Mouse (Mus musculus): Measurements from ENCODE around the gene Fam198a.
A peak's percentile ranks its signal among the peaks of the same experiment; 100 is the strongest.

Gene Fam198a

GRCm38 (mm10) chr9:121950418-121951113 is at the start of gene Fam198a:
Fam198a (plus strand) TSS chr9:121950988.
- DNase-seq, result peak; percentile 98

- peak; percentile 91 for DNase-seq
Measured at GRCm38 (mm10) chr9:121901710-121902700, 48.8 kb upstream of the Fam198a start.

- DNase-seq, result peak; percentile 96
Measured at GRCm38 (mm10) chr9:121903476-121904305, 47.1 kb upstream of the Fam198a start.

- no peak for DNase-seq
Measured at GRCm38 (mm10) chr9:121904319-121904718, 46.5 kb upstream of the Fam198a start.

- no peak for DNase-seq
Measured at GRCm38 (mm10) chr9:121904946-121905345, 45.8 kb upstream of the Fam198a start.

- peak; percentile 76 for DNase-seq
Measured at GRCm38 (mm10) chr9:121905556-121906185, 45.1 kb upstream of the Fam198a start.

GRCm38 (mm10) chr9:121906456-121906855 is 44.3 kb upstream of the Fam198a start:
- peak; percentile 70 for DNase-seq

GRCm38 (mm10) chr9:121907356-121908070 is 43.3 kb upstream of the Fam198a start:
- DNase-seq, result peak; percentile 78

GRCm38 (mm10) chr9:121908321-121908720 is 42.5 kb upstream of the Fam198a start:
- DNase-seq, result peak; percentile 69

GRCm38 (mm10) chr9:121909635-121910034 is 41.2 kb upstream of the Fam198a start:
- peak; percentile 87 for DNase-seq

- DNase-seq, result peak; percentile 83
Measured at GRCm38 (mm10) chr9:121911196-121911595, 39.6 kb upstream of the Fam198a start.

GRCm38 (mm10) chr9:121912786-121913185 is 38.0 kb upstream of the Fam198a start:
- DNase-seq, result no peak

GRCm38 (mm10) chr9:121914226-121914757 is 36.5 kb upstream of the Fam198a start:
- no peak for DNase-seq

- DNase-seq, result peak; percentile 88
Measured at GRCm38 (mm10) chr9:121915056-121915455, 35.7 kb upstream of the Fam198a start.

GRCm38 (mm10) chr9:121916102-121916501 is 34.7 kb upstream of the Fam198a start, which contains the start of gene Cyp8b1:
Cyp8b1 (minus strand) TSS chr9:121916305.
- no peak for DNase-seq

- peak; percentile 86 for DNase-seq
Measured at GRCm38 (mm10) chr9:121919027-121919501, 31.7 kb upstream of the Fam198a start.

- DNase-seq, result peak; percentile 49
Measured at GRCm38 (mm10) chr9:121923443-121923842, 27.3 kb upstream of the Fam198a start.

- no peak for DNase-seq
Measured at GRCm38 (mm10) chr9:121923906-121924305, 26.9 kb upstream of the Fam198a start.

GRCm38 (mm10) chr9:121924901-121925560 is 25.8 kb upstream of the Fam198a start:
- DNase-seq, result peak; percentile 85

- peak; percentile 57 for DNase-seq
Measured at GRCm38 (mm10) chr9:121925959-121926358, 24.8 kb upstream of the Fam198a start.

Measured in heart, adult 11 months (tissue).